Mouse (Mus musculus): ENCODE data around the gene Grap2. TPM values are rescaled to one million over a fixed set of nuclear protein-coding genes. Genes with fewer than 3 reads are reported as not detected.

Gene Grap2
- total RNA-seq, 2 experiments from 2014 or later, result 0.64 to 0.85 TPM

DNA sequence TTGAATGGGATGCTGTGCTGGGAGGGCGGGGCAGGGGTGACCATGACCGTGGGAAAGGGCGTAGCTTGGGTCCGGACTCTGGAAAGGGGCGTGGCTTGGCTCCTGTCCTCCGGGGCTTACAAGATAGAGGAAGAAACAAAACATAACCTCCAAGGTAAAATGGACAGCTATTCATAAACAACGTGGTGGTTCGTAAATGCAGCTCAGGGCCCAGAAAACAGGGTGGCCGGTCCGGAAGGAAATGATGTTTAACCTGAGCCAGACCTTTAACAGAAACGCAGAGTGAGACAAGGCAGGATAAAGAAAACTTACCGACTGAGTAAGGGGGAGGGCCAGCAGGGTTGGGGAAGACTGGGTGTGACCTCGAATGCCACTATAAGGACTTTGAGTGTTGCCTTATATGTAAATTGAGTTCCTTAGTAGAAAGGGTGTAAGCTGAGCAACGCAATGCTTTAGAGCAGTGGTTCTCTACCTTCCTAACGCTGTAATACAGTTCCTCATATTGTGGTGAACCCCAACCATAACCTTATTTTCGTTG, 26.9 kb downstream of the Grap2 start:
- no peak for DNase-seq (ENCODE audit: low spot score in 2 of 2)

DNA sequence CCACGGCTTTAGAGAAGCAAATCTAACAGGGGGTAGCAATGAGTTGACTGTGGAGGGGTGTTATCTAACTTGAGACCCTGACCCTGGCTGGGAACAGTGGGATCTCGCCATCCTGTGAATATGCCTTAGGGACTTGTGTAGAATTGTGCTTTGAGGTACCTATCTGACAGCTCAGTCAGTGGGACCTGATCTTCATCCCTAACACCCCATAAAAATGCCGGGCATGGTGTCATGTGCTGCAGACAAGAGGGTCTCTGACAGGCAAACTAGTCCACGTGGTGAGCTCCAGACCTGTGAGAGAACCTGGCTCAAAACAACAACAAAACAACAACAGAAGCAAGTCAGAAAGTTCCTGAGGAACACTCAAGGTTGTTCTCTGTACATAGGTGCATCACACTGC, 27.4 kb downstream of the Grap2 start:
- DNase-seq (ENCODE audit: low spot score in 2 of 2), result no peak

DNA sequence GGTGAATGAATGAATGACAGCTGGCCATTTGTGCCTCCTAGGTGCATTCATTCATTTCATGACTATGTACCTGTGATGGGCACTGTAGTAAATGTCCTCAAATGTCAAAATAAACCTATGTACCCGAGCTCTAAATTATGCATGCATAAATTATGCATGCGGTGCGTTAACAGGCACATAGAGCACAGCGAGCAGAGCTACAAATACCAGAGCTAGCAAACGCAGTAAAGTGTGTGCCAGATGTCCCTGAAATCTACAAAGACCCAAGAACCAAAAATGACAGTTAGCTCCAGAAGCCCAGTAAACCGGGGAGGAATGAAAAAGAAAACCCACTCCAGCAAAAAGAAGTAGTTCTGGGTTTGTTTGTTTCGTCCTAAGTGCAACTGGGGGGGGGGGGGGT, 29.1 kb downstream of the Grap2 start:
- no peak for DNase-seq (ENCODE audit: low spot score in 2 of 2)

DNA sequence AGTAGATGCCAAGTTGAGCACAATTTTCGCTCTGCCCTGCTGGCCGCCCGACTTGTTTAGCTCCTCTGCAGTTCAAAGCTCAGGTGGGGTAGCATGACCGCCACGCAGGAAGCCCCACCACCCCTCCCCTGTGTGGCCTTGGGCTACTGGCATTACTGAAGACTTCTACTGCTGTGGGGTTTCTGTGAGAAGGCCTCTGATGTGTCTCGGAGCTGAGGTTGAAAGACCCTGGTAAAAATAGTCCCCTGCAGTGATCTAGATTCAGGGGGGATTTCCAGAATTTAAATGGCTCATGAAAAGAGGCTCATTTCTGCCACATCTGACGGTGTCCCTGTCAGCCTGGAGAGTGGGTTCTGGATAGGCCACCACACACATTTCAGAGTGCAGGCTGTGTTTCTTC, 30.1 kb downstream of the Grap2 start:
- DNase-seq (ENCODE audit: low spot score in 2 of 2), result no peak

DNA sequence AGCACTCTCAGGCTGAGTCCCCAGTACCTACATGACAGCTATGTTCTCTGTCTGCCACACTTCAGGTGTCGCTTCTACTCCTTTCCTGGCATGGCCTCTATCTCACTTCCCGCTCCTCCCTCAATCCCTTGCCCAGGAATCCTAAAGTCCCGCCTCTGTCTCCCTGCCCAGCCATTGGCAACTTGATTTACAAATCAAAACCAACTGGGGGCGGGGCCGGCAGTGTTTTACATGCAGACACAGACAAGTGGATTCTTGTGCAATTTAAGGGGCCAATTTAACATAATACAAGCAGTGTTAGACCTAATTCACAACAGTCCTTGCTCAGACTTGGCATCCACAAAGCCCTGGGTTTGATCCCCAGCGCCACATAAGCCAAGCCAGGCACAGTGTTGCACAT, 31.6 kb downstream of the Grap2 start:
- DNase-seq (ENCODE audit: low spot score in 2 of 2), result no peak

DNA sequence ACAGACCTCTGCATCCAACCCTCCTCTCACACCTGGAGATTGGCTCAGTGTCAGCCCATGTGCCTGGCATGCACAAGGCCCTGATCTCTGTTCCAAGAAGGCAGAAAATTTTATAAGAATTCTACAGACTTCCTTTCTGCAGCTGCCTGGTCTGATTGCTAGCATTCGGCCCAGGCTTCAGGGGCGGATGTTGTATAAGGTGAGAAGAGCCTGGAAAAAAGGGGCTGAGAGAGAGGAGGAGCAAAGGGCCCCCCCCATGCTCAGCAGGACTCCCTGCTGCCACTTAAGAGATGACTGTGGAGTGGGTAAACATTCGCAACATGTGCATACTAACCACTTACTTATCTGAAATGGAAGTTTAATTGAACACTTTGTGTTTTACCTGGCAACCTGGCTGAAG, 35.6 kb downstream of the Grap2 start:
- DNase-seq (ENCODE audit: low spot score in 2 of 2), result no peak

DNA sequence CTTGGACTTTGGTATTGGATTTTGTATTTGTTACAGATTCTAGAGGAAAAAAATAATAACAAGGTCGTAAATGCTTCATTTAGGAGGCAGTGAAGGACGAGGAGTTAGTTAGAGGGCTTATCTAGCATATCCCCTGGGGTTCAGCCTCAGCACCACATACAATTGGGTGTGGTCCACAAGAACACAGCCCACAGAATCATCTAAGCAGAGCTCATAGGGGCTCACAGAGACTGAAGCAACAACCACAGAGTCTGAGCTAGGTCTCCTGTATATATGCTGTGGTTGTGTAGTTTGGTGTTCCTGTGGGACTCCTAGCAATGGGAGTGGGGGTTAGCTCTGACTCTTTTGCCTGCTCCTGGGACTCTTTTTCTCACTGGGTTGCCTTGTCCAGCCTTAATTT, 37.9 kb downstream of the Grap2 start:
- DNase-seq (ENCODE audit: low spot score in 2 of 2), result no peak

DNA sequence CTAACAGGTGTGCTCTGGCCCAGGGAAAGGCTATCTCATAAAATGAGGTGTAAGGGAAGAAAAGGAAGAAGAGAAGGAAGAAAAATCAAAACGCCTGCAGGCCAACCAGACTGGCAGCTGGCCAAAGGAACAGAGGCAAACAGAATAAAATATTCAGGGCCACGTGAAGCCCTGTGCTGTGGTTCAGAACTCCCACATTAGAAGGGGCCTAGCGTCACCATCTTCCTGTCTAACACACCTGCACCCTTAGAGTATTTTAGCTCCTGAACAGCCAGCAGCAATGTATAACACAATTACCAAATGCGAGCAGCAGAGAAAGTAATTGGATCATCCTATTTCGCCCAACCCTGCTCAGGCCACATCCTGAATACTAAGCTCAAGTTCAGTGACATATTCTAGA, 39.1 kb downstream of the Grap2 start:
- no peak for DNase-seq (ENCODE audit: low spot score in 2 of 2)

DNA sequence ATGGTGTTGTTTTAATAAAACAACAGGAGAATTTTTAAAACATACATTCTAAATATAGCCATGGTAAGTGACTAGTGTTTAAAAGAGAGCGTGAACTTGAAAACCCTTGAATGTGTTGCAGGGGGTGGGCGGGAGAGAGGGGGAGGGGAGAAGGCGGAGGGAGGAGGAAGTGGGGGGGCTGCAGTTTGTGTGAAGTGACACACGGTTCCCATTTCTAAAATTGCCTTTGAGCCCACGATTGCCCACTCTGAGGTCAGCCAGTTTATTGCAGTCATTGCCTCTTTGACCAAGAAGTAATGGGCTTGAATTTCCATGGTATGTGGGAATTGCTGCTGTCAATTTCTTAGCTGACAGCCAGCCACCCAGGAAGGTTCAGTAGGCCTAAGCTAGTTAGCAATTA, 41.5 kb downstream of the Grap2 start:
- no peak for DNase-seq (ENCODE audit: low spot score in 2 of 2)

DNA sequence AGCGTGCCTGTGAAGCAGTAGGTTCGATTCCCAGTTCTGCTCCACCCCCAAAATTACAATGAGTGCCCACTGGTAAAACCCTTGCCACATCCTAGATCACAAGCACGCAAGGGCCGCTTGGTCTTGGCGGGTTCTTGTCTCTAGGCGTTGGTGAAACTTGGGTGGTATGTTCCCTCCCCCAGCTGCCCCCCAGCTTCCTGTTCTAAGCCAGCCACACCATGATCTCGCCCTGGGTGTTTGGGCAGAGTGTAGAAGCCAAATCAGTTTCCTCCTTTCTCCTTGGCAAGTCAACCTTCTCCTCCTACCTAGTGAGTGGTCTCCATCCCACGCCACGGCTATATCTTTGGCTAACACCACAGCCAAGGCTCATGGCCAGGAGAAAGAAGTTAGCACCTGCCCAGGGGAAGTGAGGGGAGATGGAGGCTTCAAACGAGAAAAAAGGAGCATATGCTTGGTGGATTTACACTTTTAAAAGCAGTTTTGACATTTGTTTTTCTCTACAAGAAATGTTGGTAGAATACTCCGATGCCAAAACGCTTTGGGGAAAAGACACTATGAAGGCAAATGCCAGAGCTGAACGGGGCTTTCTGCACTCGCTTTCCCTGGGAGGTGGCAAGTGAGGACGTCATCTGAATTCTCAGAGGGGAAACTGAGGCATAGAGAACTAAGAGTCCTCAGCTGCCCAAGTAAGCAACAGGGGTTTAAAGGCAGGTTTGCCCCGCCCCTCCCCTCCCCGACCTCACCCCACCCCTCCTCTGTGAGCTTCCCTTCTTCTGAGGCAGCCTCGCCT, 42.3 kb downstream of the Grap2 start:
- no peak for DNase-seq (ENCODE audit: low spot score in 2 of 2)

DNA sequence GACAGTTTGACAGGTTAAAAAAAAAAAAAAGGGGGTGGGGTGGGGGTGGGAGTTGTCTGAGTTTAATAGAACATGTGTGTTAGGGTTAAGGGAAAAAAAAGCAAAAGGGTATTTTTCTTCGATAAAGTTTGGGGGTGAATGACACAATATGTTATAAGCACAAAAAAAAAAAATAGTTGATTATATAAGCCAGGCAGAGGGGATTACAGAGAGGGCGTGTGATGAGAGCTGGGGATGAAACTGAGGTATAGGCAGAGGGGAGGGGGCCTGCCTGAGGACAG, 42.8 kb downstream of the Grap2 start:
- no peak for DNase-seq (ENCODE audit: low spot score in 2 of 2)

DNA sequence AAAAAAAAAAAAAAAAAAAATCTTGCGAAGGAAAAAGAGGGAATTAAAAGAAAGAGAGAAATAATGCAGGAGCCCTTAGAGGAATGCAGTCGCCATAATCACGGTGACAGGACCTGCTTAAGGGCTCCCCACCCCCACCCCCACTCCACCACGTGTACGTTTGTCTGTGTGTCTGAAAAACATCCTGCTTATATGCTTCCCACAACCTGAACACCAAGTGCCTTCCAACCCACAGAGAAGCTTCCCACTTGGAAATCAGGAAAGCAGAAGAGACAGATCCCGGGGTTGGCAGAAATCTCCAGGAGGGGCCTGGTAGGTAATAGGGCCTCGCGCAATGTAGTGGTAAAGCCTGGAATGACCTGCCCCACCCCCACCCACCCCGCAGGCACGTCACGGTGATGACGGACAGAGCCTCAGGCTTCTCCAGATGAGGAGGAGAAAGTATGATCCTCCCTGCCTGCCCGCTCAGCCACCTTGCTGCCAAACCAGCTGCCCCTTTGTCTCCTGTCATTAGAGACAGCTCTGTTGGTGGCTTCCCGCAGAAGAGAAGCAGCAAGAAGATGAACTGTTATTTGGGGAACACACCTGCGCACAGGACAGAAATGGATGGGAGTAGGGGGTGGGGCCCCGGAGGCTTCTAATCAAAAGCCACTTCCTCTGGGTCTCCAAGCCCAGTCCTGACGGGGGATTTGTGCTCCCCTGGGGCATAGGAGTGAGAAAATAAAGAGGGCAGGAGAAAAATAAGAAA, 43.4 kb downstream of the Grap2 start:
- DNase-seq (ENCODE audit: low spot score in 2 of 2), result peak in 1 of 2 experiments; percentile 16

DNA sequence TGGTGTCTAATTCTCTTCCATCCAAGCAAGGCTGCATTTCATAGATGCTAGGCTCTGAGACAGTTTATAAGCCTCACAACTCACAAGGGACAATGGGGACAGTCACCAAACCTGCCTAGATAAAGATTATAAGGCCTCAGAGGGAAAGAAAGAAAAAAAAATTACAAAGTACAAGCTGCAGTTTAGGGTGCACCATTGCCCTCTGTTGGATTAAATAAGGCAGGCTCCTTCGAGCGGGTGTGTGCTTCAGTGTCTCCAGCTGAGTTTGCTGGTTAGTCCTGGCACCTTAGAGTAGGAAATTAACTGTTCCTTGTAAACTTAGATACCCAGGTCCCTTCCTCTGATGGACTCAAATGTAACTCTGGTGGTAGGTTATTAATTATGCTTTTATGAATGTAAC, 45.4 kb downstream of the Grap2 start:
- peak in 1 of 2 experiments; percentile 25 for DNase-seq (ENCODE audit: low spot score in 2 of 2)

DNA sequence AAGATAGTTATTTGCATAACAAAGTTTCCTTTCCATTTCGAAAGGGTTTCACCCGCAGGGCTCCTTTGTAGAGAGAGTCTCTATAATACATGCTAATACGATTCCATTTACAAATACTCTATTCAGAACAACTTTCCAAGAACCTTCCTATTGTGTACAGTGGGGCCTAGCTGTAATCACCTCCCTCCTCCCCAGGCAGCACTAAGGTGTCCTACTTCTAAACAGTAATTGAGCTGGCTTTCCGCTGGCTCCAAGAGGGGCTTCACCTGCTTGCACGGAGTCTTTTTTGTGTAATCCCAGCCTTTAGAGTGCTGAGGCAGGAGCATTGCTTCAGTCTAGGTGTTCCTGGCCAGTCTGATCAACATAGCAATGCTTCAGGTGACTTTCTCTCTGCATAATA, 46.8 kb downstream of the Grap2 start:
- no peak for DNase-seq (ENCODE audit: low spot score in 2 of 2)

DNA sequence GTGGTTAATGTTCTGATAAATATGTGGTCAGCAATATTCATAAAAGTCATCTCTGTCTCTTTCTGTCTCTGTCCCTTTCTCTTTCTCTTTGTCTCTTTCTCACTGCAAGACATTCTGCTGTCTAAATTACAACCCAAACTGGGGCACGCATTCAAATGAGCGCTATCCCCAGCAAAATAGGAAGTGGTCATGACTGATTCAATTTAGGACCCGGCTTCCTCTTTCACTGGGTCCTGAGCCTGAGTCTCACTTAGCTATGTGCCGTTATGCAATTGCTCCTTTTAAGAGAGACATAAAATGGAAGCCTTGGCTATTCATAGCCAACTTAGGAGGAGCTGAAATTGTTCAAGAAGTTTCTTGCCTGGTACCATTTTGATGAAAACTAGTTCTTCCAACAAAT, 47.4 kb downstream of the Grap2 start:
- DNase-seq (ENCODE audit: low spot score in 2 of 2), result no peak

DNA sequence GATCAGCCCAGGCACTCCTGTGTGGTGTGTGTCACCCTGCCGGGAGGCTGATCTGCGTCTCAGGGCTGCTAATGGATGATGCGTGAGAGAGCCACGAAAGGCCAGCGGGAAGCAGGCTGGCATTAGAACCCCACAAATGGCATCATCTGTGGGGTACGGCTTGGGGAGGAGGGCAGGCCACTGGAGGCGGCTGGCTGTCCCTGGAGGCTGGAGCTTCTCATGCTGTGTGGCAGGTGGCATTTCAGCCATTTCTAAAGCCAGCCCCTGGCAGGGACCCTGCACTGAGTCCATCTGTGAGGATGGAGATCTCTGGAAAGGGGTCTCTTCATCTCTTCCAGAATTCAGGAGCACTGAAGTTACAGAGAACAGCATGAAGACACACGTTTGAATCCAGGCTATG, 48.0 kb downstream of the Grap2 start:
- DNase-seq (ENCODE audit: low spot score in 2 of 2), result no peak

DNA sequence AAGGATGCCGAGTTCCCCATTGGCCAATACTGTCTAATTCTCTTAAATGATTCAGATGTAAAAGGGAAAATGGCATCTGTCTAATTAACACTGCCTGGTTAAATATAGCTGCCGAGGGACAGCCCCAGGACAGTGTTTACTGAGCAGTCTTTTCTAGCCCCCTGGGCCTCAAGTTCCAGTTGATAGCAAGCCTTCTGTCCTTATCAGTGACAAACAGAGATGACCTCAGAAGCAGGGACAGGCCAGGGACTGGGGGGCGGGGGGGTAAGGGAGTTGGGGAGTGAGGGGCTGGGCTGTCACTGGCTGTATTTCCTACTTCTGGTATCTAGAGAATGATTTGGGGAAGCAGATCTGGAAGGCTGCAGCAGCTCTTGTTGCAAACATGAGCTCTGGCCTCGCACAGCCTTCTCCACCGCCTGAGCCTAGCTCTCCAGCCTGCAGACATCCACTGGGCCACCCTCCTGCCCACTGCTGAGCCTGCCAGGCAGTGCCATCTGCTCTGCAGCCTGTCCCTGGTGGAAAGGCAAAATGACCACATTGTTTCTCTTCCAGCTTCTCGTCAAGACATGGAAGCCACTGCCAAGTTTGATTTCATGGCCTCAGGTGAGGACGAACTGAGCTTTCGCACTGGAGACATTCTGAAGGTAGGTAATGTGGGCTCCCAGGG, 50.9 kb downstream of the Grap2 start:
- DNase-seq (ENCODE audit: low spot score in 2 of 2), result peak in 1 of 2 experiments; percentile 18

DNA sequence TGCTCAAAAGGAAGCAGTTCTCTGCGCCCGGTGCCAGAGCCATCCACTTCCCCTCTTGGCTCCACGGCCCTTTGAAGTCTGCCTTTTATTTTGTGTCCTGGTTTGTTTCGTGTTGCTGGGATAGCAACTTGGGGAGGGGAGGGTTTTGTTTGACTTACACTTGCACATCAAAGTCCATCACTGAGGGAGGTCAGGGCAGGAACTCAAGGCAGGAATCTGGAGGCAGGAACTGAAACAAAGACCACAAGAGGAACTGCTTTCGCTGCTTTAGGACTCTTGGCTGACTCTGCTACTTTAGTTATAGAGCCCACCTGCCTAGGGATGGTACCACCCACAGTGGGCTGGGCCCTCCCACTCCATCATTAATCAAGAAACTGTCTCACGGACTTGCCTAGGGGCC, 54.1 kb downstream of the Grap2 start:
- no peak for DNase-seq (ENCODE audit: low spot score in 2 of 2)

DNA sequence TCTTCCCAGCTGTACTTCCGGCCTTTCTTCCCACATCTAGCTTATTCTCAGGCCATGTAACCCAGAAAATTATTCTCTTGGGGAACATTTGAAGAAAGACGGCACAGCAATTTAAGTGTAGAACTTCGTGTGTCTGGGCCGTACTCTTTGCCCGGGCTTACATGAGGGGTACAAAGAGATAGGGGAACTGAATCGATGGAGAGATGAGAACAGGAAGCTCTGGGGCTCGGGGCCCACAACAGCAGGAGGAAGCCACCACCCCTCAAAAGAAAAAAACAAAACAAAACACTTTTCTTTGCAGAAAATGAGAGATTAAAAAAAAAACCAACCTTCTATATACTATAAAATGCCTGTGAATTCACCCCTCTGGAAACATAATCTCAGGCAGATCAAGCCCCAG, 57.8 kb downstream of the Grap2 start:
- DNase-seq (ENCODE audit: low spot score in 2 of 2), result no peak

DNA sequence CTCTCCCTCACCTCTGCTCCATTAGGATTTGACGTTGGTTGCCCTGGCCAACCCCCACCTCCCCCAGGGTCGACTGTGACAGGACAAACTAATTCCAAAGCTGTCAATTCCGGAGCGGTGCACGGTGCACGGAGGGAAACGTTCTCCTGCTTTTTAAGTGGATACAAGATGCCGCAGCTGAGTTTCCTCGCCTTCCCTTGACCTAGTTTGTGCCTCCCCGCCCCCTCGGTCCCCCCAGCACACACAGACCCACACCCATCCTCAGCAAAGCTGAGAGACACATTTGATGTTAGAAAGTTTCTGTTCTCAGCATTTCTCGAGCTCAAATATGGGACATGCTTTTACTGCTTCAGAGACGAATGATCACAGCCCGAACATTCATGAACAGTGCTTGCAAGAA, 58.3 kb downstream of the Grap2 start:
- no peak for DNase-seq (ENCODE audit: low spot score in 2 of 2)

DNA sequence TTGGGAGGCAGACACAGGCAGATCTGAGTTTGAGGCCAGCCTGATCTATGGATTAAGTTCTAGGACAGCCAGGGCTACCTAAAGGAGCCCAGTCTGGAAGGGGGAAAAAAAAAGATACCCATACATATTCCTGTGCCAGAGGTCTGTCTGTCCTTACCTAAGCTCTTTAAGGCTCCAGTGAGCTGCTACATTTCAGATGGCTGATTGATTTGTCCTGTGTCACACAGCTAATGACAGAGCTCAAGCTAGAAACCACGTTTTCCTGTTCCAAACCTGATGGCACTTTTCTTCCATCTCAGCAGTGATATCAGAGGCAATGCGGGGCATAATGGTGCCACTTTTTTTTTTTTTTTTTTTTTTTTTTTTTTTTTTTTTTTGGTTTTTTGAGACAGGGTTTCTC, 58.9 kb downstream of the Grap2 start:
- no peak for DNase-seq (ENCODE audit: low spot score in 2 of 2)

DNA sequence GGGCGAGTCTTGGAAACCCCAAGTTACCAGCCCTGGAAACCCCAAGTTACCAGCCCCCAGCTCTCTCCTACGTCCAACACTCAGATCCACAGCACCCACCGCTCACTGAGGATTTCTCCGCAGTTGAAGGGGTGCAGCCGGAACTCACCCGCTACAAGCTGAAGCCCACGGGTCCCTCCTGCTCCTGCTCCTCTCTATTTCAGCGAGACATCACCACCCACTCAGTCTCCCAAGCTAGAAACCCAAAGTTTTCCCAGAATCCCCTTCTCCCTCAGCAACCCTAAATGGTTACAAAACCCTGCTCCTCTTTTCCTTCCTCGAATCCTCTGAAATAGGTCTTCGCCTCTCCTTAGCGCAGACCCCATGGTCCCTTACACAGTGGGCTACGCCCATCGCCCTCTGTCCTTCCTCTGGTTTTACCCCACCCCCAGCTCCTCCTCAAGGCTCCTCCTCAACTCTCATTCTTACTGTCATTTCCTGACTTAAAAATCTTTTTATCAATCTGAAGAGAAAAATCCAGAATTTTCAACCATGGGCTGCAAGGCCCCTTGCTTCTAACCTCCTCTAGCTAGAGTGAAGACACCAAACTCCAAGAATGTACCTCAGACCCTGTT, 60.0 kb downstream of the Grap2 start:
- no peak for DNase-seq (ENCODE audit: low spot score in 2 of 2)

All from layer of hippocampus, postnatal 14 days (tissue).